Mouse (Mus musculus) liver (tissue): ENCODE data around the gene Upk1b.
A peak's percentile ranks its signal among the peaks of the same experiment; 100 is the strongest.

Experiments
- DNase-seq: peaks from one replicate; pipeline ENCODE4 v3.0.0-alpha.2; 2020; ENCODE audit warnings: mixed read lengths

The Upk1b gene

DNA sequence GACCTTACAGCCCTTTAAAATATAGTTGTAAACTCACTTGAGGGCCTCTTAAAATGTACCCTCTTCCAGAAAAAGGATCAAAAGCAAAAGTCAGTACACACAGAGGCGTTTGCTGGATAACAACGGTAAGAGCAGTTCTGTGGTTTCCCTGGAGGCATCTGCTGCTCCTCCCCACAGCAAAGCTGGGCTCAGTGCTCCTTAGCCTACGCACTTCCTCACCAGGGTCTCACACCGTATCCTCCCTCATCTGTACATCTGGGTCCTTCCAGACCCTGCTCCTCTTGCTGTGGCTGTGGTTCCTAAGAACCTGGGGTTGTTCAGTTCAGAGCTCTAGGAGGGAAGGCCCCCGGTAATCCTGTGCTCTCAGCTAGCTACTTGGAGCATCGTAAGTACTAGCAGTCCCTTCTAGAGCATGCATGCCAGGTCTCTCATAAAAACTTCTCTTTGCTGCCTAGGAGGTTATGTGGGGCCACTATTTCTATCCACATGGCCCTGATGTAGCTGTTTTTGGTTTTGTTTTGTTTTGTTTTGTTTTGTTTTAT, 39.2 kb downstream of the Upk1b start:
- no peak for DNase-seq

- DNase-seq: no peak
These were observed 39.9 kb downstream of the Upk1b start for GRCm38 (mm10) chr16:38760239-38760638.

DNA sequence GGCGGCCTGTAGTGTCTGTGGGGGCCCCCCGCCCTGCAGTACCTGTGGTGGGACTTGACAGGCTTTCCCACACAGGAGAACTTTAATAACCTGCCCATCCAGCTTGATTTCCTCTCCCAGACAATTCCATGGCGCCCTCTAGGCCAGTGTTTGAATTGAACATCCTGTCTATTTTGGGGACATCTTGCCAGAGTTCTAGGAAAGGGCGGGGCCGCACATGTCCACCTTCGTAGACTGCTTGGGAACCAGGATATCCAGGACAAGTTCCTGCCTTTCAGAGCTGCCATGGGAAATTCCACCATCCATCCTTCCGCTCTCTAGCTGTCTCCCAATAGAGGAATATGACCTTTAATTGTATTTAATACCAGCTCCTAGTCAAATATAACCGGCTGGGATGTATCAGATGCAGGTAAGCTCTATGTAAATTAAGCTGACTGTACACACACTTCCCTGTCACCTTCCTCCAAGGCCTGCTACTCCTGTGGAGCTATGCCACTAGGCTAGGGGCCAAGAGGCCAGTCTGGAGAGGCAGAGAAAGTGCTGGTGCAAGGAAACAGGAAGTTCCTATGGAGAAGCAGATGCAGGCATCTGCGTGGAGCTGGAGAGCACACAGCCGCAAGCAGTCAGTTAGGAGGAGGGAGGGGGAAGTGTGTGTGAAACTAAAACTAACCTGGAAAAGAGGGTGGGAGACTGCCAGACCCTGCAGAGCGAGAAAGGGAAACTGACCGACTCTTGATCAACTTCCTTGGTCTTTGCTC, 41.8 kb downstream of the Upk1b start:
- DNase-seq: peak; percentile 29

- no peak for DNase-seq
These were observed 42.5 kb downstream of the Upk1b start for GRCm38 (mm10) chr16:38757626-38758025.

GRCm38 (mm10) chr16:38756572-38756971, 43.6 kb downstream of the Upk1b start:
- DNase-seq: no peak

DNA sequence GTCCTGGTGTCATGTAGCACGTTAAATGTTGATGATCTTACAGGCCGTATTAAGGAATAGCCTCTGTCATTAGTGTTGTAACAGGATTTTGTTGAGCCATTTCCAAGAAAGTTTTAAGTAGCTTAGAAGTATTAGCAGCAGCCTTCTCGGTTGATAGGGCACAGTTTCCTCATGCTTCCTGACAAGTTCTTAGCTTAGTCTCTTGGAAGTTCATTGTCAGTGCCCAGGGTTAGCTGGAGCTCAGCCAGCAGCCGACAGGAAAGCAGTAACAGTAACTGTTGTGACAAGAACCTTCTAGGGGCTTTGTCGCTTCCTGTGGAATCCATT, 44.0 kb downstream of the Upk1b start:
- DNase-seq: peak; percentile 33

GRCm38 (mm10) chr16:38755452-38756176, 44.5 kb downstream of the Upk1b start:
- peak; percentile 53 for DNase-seq

- DNase-seq: no peak
These were observed 46.5 kb downstream of the Upk1b start for GRCm38 (mm10) chr16:38753631-38754030.

GRCm38 (mm10) chr16:38750803-38751202, 49.3 kb downstream of the Upk1b start:
- no peak for DNase-seq

GRCm38 (mm10) chr16:38743941-38744673, 56.0 kb downstream of the Upk1b start:
- no peak for DNase-seq

- no peak for DNase-seq
These were observed 57.4 kb downstream of the Upk1b start for GRCm38 (mm10) chr16:38742659-38743131.

DNA sequence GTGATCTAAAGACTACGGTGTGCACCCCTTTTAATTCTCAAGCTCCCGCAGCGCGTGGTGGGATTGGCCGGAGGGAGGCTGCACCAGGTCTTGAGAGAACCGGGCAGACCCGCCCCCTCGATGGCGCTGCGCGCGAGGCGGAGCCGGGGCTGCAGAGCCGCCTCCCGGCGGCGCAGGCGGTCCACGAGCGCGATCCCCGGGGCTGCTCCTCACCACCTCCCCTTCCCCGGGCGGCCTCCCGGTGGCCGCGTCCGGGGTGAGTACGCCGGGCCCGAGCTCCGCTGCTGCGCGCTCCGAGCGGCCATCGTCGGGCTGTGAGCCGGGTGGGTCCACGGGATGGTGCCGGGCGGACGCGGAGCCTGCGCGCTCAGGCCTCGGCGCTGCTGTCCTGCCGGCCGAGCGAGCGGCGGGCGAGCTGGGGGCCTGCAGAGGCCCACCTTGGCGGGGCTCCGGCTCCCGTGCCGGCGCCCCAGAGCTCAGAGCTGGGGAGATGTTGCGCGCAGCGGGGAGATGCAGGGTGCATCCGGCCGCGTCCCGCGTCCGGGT, 57.9 kb downstream of the Upk1b start, which contains the start of gene B4galt4:
Gene B4galt4 (plus strand): TSS at position 152 of the 546 bp plus-strand sequence.
- peak; percentile 70 for DNase-seq

DNA sequence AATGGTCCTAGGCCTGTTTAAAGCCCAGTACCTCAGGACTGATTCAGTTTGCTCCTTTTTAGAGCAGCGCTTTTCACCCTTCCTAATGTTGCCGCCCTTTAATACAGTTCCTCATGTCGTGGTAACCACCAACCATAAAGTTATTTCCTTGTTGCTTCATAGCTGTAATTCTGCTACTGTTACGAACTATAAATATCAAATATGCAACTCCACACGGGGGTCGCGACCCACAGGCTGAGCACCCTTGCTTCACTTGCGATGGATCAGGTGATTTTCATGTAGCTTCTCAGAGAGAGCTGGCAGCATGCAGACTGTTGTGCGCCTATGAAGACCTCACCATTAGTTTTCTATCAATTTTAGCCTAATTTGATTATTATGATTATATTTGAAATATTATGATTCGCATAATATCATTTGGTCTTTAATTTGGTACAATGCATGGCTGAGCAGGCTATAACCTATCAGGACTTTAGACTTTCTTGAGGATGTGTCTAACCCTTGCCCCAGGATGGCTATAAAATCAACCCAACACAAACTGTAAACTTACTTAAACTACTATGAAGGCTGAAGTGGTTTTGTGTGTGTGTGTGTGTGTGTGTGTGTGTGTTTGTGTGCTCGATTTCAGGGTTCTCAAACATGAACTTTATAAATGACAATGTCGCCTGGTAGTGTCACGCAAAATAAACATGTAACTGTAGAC, 58.8 kb downstream of the Upk1b start:
- no peak for DNase-seq

DNA sequence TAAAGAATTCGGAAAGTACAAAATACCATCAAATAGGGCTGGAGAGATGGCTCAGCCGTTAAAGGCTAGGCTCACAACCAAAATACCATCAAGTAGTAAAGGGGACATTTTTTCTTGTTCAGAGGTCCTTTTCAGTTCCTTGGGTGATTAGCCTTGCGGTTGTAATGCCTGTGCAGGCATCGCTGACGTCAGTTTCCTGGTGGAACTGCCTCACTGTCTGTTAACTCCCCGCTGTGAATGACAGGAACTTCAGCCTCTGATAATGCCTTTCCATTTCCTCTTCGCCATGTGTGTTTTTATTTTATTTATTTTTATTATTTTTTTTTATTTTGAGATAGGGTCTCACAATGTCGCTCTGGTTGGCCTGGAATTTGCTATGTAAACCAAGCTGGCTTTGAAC, 69.2 kb downstream of the Upk1b start:
- peak; percentile 25 for DNase-seq

DNA sequence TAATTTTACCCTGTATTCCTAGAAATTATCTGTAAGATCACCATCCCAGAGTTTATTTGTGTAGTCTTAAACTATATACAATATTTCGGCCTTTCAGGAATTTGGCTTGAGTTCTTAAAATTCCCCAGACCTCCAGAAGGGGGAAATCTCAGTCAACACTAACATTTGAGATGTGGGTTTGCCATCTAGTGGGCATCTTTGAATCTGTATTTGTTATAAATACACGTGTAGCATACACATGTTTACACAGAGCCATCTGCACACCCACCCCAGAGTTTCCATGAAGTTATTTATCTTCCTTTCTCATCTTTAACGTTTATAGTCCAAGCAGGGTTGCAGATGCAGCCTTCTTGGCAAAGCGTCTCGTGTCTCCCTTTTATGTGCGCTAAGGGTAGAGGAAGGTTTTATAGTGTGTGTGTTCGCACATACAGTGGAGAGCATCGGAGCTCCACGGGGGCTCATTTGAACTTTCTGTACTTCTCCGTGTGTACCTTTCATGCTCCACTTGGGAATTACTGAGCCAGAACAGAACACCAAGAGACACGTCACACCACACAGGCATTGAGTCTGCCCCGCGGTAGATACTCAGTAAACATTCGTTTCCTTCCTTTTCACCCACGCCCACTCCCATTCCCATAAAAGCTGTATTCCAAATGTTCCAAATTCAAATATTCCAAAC, 70.4 kb downstream of the Upk1b start:
- no peak for DNase-seq

DNA sequence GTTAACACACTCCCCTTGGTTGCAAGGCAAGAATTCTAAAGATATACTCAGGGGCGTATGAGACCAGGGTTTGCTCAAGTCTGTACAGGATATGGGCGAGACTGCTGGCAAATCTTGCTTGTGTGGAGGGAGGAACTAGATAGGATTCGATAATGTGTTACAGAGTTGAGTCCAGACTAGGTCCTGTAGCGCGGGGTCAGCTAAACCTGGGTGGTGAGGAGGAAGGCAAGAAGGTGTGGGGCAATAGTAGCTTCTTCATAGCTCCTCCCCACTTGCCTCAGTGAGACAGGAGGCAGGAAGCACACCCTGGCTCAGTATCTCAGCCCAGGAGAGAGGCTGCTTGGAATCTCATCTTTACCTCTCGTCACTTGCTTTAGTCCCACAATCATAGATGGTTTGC, 71.0 kb downstream of the Upk1b start:
- DNase-seq: no peak

- no peak for DNase-seq
These were observed 71.5 kb downstream of the Upk1b start for GRCm38 (mm10) chr16:38728576-38729132.

DNA sequence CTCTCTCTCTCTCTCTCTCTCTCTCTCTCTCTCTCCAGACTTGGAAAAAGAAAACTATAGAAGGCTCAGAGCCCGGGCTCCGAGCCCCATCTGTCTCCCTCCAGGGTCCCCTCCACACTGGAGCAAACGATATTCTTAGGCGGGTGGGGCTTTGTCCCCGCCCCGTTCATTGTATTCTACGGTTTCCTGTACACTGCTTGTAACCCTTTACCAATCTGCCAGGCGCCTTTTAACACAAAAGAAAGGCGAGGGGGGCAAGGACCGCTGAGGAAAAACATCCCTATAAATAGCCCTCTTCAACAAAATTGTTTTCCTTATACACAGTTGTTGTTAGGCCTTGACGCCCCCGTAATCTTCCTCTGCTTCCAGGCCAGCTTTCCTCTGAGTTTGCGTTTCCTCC, 75.2 kb downstream of the Upk1b start:
- DNase-seq: no peak

GRCm38 (mm10) chr16:38724256-38724655, 75.9 kb downstream of the Upk1b start:
- no peak for DNase-seq
